Mouse (Mus musculus): ENCODE measurements around the gene Dzank1.

Dzank1 gene

GRCm38 (mm10) chr2:144526981-144527820 is at the start of gene Dzank1, which contains the start of gene Polr3f:
TSS of gene Dzank1 (minus strand) at chr2:144527414.
TSS of gene Polr3f (plus strand) at chr2:144527718.
- CTCF ChIA-PET: interaction anchor here (0.5 kb wide), 1 partner anchor 260 kb away, joined by 7 read pairs; no protein-coding TSS in a partner anchor

DNA sequence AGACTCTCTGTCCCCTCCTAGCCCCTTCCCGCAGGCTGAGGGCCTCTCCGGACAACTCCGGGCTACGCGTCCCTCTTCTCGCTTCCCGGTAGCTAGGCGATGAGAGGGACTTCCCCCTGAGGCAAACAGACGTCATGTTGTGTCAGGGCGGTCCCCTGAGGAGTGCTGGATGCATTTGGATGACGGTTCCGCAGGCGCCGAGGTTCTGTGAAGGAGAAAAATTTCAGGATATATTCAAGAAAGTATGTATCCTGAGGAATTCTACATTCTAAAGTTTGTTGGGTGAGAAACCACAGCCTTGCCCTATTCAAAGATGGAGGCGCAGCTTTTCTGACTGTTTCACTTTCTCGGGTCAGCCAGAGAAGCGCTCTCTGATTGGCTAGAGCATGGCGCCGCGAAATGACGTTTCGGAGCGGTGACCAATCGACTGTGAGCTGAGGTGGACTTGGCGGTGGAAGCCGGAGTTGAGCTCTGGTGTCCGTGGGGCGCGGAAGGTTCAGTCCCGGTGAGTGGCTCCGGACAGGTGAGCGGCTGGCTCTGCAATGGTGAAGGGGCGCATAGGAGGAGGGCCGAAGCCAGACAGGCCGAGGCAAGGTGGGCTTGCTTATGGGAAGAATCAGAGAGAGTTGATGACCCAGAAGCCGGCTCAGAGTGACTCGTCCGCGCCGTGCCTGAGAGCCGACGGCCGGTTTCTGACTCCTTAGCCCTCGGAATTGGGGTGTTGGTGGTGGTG is 28.8 kb upstream of the Dzank1 start, which contains the start of gene Sec23b:
Gene Sec23b (plus strand): TSS at position 410 of the 733 bp plus-strand sequence.
- CTCF ChIA-PET: interaction anchor here (0.5 kb wide), 1 partner anchor 22 kb away, joined by 4 read pairs; no protein-coding TSS in a partner anchor

DNA sequence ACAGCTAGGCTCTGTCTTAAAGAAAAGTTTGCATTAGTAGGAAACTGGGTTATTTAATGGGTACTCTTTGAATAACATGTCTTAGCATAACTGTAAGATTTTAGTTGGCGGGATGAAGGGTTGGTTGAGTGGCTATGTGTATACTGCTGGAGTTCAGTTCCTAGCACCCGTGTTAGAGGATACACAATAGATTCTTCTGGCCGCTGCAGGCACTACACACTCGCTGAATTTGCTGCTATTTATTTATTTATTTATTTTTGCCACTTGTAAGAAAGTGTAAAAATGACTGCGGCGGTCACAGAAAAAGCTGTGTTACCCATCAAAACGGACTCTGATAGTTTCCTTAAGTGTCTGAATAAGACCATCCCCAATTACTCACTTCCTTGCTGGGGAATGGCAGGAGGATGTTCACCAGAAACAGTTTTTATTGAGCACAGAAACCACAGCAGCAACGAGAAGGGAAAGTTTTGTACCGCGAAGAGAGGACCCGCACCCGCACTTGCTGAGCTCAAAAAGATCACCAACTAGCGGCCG is 28.1 kb upstream of the Dzank1 start:
- CTCF ChIA-PET: no interaction called here

GRCm38 (mm10) chr2:144553905-144554304 is 26.7 kb upstream of the Dzank1 start:
- CTCF ChIA-PET: no interaction called here

GRCm38 (mm10) chr2:144550529-144550928 is 23.3 kb upstream of the Dzank1 start, which contains the start of gene Rbbp9:
TSS of gene Rbbp9 (minus strand) at chr2:144550869.
- CTCF ChIA-PET: no interaction called here

DNA sequence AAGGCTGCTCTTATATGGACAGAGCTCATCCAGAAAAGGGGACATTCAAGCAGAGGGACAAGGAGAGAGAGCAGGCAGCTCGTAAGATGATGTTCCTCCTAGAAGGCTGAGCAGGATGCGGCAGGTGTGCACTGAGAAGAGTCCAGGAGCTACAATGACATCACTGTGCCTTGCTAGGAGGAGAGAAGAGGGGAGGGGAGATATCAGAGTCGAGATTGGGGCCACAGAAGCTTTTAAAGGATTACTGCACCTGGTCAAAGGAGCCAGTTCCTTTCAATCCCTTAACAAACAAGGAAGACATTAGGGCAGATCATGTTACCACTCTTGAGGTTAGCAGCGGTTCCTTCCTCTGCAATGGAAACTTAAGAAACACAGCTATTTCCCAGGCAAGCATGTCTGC is 20.3 kb upstream of the Dzank1 start:
- CTCF ChIA-PET: no interaction called here

DNA sequence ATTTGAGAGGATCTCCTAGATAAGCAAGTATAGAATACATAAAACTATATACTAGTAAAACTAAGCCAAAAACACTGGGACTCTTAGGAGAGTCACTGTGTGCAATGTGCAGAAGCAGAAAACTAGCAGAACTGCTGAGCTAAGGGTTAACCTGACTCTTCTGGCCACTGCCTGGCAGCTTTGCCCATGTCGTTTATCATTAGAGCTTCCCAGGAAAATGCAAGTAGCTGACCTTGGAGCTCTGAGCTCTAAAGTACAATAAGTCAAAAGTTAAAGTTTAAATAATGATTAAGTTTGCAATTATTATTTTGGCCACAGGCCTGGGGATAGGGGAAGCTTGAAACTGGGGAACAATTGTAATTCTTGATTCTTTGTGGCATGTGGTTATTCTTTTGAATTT is 18.3 kb upstream of the Dzank1 start:
- CTCF ChIA-PET: no interaction called here

DNA sequence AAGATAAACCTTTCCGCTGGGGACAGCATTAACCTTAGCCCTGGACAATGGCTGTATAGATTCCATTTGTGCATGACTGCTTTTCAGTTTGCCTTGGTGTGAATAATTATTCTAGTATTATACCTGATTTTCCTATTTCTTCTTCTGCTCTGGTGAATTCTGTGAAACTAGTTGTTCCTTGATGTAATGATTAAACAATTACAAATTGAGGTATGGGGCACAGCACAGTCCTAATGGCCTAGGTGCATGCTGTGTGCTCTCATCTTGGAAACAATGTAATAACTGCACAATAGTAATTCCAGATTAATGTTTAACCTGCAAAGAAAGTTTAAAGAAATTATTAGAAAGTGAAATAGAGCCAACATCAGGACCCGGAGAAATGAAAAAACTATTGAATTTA is 17.8 kb upstream of the Dzank1 start:
- CTCF ChIA-PET: no interaction called here

DNA sequence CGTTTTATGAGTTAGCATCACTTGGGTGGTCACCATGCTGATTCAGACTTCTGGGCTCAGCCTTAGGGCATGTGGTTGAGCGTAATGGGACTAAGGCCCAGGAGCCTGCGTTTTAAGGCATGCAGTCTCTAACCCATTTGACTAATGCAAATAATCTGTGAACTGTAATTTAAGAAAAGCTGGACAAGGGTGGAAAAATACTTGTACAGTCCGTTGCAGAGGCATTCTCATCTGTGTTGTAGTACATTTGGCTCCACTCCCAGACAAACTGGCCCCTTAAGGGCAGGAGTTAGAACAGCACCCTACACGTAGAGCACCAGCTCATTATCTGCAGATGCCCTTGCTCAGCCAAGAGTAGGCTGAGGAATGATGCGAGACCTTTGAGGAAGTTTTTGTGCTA is 17.4 kb upstream of the Dzank1 start:
- CTCF ChIA-PET: no interaction called here

DNA sequence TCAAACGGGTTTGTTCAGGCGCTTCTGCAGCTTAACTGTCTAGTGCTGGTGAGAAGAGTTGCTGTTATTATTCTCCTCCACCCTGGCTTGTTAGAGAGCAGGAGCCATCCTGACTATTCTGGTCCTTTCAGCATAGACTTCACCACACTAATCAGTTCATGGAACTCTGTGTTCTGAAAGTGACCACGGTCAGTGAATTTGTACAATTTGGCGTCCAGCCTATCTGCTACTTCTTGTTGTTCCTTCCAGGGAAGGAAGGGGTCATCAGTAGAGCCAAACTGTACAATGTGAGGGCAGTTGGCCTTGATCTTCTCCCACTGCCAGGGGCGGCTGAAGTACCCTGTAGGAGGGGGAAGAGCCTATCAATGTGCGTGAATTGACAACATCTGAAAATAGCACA is 16.5 kb upstream of the Dzank1 start:
- CTCF ChIA-PET: no interaction called here

DNA sequence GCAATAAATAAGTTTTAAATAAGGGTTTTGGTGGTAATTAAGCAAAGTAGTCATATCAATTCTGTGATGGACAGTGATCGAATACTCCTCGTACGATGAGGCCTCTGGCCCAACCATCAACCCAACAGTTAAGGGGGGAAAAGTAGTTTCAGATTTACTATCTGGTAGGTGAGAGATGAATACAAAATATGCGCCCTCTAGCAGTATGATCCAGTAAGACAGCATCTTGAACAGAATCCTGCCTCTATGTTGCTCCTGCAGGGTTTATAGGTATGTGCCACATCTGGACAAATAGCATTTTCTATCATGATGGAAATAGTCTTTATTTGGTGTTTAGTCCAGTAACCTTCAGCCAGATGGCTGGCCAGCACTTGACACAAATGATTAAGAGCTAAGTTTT is 14.0 kb upstream of the Dzank1 start:
- CTCF ChIA-PET: no interaction called here

GRCm38 (mm10) chr2:144537123-144537522 is 9.9 kb upstream of the Dzank1 start:
- CTCF ChIA-PET: no interaction called here

DNA sequence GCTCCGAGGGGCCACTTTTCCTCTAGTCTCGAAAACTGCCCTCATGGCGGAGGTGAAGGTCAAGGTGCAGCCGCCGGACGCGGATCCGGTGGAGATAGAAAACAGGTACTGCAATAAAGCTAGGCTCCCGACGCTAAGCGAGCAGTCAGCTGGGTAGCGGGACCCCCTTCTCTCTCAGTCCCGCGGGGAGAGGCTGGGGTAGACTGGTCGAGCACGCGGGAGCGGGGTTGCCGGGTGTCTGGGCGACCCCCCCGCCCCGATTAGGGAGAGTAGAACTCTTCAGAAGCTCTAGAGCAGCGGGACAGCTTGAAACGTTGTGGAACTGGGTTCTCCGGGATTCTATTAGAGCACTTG is 584 bp upstream of the Dzank1 start:
- CTCF ChIA-PET: no interaction called here

DNA sequence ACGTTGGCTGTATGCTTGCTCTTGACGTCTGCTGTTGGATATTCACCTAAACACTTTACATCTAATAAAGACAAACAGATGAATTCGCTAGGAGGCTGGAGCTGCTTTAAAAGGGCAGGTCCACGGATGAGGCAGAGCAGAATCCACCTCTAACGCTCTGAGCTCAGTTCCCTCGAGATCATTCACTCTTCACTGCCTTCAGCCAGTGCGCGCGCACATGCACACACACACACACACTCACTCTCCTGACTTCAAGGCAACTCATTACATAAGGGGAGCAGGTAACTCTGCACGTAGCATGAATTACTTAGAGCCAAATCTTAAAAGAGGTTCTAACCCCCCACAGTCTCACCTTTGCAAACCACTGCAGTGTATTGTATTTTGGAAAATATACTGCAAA is 1.4 kb downstream of the Dzank1 start:
- CTCF ChIA-PET: no interaction called here

GRCm38 (mm10) chr2:144519772-144520171 is 7.4 kb downstream of the Dzank1 start:
- CTCF ChIA-PET: no interaction called here

DNA sequence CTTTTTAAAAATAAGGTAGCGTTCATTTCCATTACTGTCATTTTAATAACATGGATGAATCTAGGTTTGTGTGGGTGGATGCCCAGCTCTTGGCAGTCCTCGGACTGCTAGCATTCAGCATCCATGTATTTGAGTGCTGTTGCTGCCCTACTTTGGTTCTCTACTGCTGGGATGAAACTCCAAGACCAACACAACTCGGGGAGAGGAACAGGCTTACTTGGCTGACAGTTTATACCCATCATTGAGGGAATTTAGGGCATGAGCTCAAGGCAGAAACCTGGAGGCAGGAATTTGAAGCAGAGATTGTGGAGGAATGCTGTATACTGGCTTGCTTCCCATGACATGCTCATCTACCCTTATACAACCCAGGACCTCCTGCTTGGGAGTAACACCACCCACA is 12.6 kb downstream of the Dzank1 start:
- CTCF ChIA-PET: no interaction called here

DNA sequence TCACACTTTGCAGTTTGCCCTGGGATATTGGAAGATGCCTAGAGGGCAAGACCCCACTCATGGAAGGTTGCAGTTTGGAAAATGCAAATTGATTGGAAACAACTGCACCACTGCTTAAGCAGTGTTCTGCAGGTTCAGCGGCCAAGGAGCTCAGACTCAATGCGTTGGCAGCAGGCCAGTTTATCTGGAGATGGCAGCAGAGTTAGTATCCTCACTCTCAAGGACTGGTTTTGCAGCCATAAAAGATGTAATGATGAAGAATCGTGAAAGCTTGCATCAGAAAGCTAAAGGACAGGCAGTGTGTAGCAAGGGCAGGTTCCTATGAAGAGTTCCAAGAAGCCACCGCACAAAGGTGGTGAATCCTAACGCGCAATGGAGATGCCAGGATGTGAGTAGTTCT is 25.1 kb downstream of the Dzank1 start:
- CTCF ChIA-PET: interaction anchor here (0.6 kb wide), 1 partner anchor 1806 kb away, joined by 4 read pairs; no protein-coding TSS in a partner anchor

DNA sequence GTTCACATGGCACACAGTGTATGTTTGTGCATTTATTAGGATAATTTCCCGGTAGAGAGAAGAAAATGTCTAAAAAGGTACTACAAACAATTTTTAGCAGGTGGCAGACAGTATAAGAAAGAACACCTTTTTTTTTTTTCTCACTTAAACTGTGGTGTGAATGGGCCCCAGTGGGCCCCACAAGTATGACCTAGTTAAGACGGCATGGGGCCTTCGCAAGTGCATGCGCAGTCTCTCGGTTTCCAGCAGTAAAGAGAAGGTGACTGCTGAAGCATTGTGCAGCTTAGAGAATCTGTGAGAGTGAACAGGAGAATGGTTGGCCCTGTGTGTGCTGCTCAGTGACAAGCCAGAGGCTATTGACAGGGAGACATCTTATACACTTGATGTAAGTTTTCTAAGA is 37.9 kb downstream of the Dzank1 start:
- CTCF ChIA-PET: no interaction called here

DNA sequence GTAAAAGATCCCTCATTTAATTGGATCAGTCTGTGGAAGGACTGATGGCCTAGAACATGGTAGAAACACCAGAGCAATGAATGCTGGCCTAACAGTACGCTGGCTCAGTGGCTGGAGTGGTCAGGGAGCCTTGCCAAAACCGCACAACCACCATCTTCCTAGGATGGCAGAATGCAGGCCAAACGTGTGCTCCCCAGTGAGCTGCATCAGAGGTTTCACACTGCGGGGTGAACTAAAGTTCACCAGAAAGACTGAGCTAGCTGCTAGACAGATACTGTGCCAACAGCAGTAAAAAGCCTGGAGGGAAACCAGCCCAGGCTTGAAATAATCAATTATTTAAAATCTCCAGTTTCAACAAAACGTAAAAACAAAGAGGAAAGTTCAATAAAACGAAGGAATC is 39.7 kb downstream of the Dzank1 start:
- CTCF ChIA-PET: no interaction called here

GRCm38 (mm10) chr2:144485439-144485838 is 41.8 kb downstream of the Dzank1 start:
- CTCF ChIA-PET: no interaction called here

- CTCF ChIA-PET: no interaction called here
Observed at GRCm38 (mm10) chr2:144484084-144484483, 43.1 kb downstream of the Dzank1 start.

DNA sequence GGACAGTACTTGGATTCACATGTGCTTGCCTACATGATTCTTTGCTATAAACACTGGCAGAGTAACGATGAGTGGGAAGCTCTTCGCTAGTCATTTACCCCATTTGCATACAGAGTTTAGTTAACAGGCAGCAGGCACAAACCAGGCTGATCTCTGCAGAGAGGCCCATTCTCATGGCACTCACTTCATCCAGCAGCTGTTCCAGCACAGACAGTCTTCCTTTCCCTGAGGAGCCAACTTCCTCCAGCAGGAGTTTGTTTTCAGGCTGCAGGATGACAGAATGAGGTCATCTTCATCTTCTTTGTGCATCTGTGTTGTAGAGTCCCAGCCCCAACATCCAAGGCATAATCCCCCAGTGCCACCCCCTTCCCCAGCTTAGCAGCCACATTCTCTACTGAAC is 47.8 kb downstream of the Dzank1 start:
- CTCF ChIA-PET: no interaction called here

GRCm38 (mm10) chr2:144467203-144467602 is 60.0 kb downstream of the Dzank1 start:
- CTCF ChIA-PET: no interaction called here

Measured in spleen, embryonic (tissue).